Mouse (Mus musculus): ENCODE results near the gene Ptprs.

The Ptprs gene

GRCm38 (mm10) chr17:56490438-56491152 lies 14.3 kb upstream of the Ptprs start:
- no peak for DNase-seq

DNA sequence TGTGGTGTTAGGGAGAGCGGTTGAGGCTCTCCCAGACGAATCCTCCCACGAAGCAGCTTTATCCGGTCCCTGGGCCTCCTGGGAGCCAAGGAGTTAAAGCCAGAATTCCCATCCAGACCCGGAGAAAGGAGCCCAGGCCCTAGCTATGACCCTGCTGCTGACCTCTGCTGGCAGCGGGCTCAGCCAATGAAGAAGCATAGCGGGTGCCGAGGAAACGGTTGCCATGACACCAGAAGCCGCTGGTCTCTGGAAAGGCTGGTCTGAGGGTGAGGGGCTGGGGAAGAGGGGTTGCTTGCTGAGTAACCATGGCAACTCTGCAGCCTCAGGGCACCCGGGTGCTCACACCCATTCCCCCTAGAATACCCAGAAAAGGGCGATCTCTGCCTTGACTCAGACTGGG lies 11.7 kb upstream of the Ptprs start:
- no peak for DNase-seq

DNA sequence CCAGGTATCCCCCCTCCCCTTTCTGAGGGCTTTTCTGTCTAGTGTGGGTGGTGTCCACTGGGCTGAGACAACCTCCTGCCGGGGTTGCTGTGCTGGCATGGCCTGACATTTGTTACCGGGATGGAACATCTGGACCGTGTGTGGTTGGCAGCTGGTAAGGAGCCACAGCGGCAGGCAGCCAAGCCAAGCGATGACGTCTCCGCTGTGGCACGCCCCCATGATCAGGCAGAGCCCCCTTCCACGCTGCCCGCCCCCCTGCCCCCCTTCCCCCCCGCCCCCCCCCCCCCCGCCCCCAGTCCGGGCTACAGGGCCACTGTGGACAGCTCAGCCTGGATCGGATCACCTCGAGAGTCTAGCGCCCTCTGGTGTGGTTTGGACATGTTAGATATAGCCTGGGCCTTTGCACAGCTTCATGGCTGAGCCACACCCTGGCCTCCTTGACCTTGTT lies 11.2 kb upstream of the Ptprs start:
- DNase-seq = peak; percentile 45 to 71

DNA sequence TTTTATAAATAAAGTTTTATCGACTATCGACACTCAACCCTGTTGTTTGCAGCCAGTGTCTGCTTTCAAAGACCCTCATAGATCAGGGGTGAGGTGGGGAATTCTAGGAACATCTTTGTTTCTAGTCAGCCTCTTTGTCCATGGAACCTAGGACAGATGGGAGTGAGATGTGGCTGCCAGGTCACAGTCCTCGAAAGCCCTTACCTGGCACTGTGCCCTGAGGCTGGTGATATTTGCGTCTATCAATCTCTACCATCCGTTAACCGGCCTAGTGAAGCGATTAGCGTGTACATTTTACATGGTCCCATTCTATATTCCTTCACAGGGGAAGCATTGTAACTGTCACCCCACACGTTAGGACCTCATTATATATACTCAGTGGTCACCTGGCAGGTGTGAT lies 9.6 kb upstream of the Ptprs start:
- no peak for DNase-seq

- no peak for DNase-seq
Measured at GRCm38 (mm10) chr17:56485118-56485517, 8.8 kb upstream of the Ptprs start.

- no peak for DNase-seq
Measured at GRCm38 (mm10) chr17:56482671-56483070, 6.4 kb upstream of the Ptprs start.

- peak; percentile 75 to 86 for DNase-seq
Measured at GRCm38 (mm10) chr17:56479358-56479757, 3.1 kb upstream of the Ptprs start.

- no peak for DNase-seq
Measured at GRCm38 (mm10) chr17:56478191-56478611, 1.9 kb upstream of the Ptprs start.

GRCm38 (mm10) chr17:56477191-56477818 lies 1.0 kb upstream of the Ptprs start:
- DNase-seq = no peak

DNA sequence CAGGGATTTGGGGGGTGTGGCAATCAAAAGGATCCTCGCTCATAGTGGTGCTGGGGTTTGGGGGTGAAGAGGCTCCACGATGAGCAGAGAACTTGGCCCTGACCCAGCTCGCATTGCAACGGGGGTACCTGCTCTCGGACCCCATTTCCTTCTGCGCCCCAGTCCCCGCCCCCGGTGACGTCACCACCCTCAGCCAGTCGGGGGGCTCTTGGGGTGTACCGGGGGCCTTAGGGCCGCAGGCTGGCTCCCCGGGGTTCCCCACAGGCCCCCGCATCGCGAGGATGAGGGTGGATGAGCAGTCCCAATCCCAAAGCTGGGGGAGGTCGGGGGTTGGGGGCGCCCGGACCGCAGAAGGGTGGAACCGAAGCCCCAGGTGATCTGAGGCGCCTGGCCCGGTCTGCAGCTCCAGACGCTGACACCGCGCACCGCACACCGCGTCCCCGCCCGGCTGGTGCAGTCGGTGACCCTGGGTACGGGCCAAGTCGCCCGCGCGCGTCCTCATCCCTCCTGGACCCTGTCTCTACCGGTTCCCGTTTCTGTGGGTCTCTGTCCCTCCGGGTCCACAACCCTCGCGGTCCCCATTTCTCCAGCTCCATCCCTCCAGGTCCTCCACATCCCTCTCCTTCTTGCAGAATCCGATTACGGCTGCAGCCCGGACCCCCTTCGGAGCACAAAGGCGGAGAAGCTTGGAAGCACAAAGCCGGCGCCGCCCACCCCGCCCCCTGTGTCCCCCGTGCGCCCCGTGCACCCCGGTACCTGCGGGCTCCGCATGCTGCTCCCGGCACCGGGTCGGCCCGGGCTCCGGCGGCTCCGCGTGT lies 490 bp downstream of the Ptprs start:
- no peak for DNase-seq

DNA sequence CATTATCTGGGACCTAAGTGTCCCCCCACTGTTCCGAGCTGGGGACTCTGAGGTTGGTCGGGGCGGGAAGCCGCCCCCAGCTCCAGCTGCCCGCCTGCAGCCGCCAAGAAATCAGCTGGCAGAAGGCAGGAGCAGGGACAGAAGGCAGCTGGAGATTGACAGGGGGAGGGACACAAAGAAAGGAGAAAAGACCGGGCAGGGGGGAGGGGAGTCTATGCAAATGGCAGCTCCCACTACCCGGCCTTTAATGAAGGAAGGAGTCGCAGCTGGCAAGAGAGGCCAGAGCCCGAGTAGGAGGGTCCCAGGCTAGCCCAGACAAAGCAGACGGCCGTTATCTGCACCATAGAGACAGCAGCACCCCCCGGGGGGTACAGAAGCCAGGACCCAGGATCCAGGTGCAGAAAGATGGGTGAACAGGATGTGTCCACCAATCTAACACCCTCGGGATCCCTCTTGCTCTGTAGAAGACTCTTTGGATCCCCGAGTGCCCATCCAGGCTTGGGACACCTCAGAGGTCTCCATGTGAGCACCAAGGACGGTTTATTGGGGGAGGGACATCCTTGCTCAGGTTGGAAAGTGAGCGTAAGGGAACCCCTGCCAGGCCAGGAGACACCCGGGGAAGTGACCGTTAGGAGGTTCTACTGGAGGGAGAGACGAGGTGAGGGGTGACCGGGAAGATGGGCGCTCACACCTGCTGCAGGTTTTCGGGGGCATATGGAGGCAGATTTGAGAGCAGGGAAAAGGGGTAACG lies 1.3 kb downstream of the Ptprs start:
- DNase-seq = no peak

- DNase-seq = no peak
Measured at GRCm38 (mm10) chr17:56474311-56474830, 1.9 kb downstream of the Ptprs start.

GRCm38 (mm10) chr17:56473611-56473905 lies 2.7 kb downstream of the Ptprs start:
- DNase-seq = no peak

DNA sequence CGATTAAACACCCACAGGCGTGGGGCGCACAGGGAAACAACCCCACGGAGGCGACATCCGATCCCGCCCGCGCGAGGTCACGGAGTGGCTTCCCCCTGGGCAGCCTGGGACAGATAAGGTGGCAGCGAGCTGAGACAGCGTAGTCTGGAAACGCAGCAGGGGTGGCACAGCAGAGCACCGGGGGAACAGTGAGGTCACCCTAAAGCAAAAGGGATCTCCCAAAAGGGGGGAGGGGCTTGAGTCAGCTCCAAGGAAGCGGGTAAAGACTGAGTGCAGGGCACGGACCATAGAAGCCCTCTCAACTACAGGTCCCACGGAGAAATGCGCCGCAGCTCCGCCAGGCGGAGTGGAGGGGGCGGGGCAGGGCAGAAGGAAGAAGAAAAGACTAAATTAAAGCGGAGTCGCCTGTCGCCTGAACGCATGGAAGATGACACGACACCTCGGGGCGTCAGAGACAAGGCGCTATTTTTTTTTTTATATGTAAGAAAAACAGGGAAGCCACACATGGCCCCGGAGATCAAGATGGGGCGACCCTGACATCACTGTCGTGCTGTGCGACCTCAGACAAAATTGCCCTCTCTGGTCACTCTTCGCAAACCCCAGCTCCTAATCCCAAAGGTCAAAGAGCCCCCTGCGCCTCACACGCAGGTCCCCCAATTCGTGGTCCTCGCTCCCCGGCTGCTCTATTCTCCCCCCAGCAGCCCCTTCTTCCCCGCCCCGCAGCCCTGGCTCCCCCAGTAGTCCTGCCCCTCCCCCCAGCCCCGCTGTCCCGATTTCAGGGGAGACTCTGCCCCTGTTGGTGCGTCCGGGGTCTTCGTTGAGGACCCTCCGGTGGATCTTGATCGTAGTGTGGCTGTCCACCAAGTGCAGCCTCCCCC lies 3.3 kb downstream of the Ptprs start:
- DNase-seq = peak; percentile 61 to 71

DNA sequence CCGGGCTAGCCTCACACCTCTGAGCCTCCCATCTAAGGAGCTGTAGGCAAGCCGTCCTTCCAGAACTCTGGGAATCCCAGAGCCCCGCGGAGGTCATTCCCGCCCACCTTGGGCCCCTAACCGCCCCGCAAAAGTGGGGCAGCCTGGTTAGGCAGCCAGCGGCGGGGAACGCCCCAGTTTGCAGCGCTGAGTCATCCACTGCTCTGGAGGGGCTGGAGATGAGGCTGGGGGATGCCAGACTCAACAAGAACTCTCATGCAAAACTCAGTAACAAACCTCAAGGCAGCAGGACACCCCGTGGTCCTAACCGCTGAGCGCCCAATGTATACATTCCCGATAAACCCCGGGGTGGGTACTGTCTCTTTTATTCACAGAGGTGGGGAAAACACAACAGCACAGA lies 4.2 kb downstream of the Ptprs start:
- DNase-seq = no peak

GRCm38 (mm10) chr17:56471136-56471535 lies 5.1 kb downstream of the Ptprs start:
- no peak for DNase-seq

- DNase-seq = peak in 1 of 2 experiments; percentile 62
Measured at GRCm38 (mm10) chr17:56470571-56470970, 5.7 kb downstream of the Ptprs start.

GRCm38 (mm10) chr17:56470001-56470436 lies 6.3 kb downstream of the Ptprs start:
- DNase-seq = peak; percentile 57 to 59

- DNase-seq = no peak
Measured at GRCm38 (mm10) chr17:56469275-56469674, 7.0 kb downstream of the Ptprs start.

DNA sequence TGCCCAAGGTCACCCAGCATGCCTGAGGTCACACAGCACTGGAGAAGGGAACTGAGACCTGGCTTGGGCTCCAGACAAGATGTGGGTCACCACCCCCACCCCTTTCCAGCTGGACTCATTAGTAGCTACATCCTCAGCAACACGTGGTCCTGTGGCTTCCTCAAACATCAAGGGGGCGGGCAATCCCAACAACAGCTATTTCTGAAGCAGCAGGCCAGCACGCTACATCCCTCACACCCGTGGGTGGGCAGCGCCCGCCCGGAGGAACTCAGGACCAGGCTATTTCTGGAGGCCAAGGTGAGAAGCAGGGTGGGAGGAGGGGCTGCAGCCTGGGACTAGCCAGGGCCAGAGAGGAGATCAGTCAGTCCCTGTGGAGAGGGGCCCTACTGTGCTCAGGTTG lies 7.4 kb downstream of the Ptprs start:
- no peak for DNase-seq

DNA sequence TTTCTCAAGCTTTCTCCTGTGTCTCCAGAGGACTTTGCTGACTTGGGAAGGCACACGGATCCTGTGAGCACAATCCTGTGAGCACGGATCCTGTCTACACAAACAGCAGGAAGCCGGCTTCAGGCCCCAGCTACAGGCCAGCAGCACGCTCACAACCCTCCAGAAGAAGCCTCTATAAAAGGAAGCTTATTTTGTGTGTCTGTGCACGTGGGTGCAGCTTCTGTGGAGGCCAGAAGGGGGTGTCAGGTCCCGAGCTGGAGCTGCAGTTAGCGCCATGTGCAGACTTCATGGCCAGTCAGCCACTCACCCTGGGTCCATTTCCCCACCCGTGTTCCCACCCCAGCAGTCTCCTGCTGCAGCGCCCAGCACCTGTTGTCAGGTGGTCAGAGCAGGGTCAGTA lies 7.9 kb downstream of the Ptprs start:
- DNase-seq = no peak

- peak; percentile 58 to 75 for DNase-seq
Measured at GRCm38 (mm10) chr17:56467456-56467884, 8.8 kb downstream of the Ptprs start.
